Mouse (Mus musculus) embryo, embryonic 11.5 days (tissue): ENCODE data around the gene Taar7f.
"Not testable (repeated sequence)": the region's sequence is repeated elsewhere in the genome, so short reads cannot be mapped to it uniquely, and the experiment has no call there.

Source experiments
- DNase-seq: peaks from one replicate; pipeline ENCODE4 v3.0.0-alpha.2; 2012; ENCODE audit warnings: low read depth, low spot score

Gene Taar7f

GRCm38 (mm10) chr10:24049210-24049609 lies at the start of gene Taar7f:
TSS of gene Taar7f (plus strand) at chr10:24049510.
- DNase-seq: no peak

DNA sequence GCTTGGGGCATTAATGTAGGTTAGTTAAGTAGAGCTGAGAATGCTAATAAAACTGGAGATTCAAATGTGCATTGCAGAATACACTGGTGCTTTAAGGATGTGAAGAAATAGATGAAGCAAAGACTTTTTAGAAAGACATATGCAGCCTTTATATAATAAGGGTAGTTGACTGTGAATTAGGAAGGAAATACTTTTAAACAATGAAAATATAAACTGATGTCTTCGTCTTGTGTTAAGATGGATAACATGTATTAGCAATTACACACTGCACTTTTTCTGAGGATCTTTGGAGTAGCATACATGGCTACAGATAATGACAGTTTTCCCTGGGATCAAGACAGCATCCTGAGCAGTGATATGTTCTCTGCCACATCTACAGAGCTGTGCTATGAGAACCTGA lies 49.7 kb upstream of the Taar7f start, which contains the start of gene Taar7b:
Gene Taar7b (plus strand): TSS at position 301 of the 400 bp plus-strand sequence.
- no peak for DNase-seq

- no peak for DNase-seq
Measured at GRCm38 (mm10) chr10:24006442-24006841, 42.9 kb upstream of the Taar7f start.

- no peak for DNase-seq
Measured at GRCm38 (mm10) chr10:24007034-24007433, 42.3 kb upstream of the Taar7f start.

DNA sequence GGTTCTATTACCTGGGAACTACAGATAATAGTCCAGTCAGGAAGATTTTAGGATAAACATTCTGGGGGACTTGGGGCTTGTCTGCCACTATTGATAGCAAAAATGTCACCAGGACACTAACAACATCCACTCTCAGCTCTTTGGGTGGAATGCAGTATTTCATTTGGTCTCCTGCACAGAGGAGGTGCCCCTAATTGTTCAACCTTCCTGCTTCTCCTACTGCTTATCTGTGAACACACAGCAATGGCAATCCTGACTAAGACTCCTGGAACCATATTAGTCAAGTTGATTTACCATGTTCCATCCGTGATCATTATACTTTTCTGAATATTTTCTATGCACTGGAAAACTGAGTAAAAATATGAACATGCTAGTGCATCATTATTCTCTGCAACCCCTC lies 41.2 kb upstream of the Taar7f start:
- no peak for DNase-seq

- no peak for DNase-seq
Measured at GRCm38 (mm10) chr10:24026922-24027321, 22.4 kb upstream of the Taar7f start, which contains the start of gene Taar7d. TSS of gene Taar7d (plus strand) at chr10:24027222.

DNA sequence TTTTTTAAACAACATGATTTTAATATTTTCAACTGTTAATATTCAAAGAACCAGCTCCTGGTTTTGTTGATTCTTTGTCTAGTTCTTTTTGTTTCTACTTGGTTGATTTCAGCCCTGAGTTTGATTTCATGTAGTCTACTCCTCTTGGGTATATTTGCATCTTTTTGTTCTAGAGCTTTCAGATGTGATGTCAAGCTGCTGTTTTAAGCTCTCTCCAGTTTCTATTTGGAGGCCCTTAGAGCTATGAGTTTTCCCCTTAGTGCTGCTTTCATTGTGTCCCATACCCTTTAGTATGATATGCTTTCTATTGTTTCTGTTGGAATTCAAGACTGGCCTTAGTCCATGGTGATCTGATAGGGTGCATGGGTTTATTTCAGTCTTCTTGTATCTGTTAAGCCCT lies 18.0 kb upstream of the Taar7f start:
- no peak for DNase-seq

DNA sequence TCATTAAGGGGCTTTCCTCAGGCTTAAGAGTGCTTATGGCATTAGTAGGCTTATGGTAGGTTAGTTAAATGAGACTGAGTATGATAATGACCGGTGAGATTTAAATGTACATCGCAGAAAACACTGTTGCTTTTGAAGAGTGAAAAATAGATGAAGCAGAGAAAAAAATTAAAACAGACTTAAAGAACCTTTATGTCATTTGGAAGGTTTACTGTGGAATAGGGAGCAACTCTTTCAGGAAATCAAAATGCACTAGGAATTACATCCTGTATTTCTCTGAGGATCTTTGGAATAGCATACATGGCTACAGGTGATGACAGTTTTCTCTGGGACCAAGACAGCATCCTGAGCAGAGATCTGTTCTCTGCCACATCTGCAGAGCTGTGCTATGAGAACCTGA lies 12.0 kb upstream of the Taar7f start, which contains the start of gene Taar7e:
Gene Taar7e (plus strand): TSS at position 301 of the 400 bp plus-strand sequence.
- DNase-seq: no peak

GRCm38 (mm10) chr10:24040120-24040869 lies 9.0 kb upstream of the Taar7f start:
- DNase-seq: no peak

GRCm38 (mm10) chr10:24052039-24052438 lies 2.7 kb downstream of the Taar7f start:
- DNase-seq: no peak

DNA sequence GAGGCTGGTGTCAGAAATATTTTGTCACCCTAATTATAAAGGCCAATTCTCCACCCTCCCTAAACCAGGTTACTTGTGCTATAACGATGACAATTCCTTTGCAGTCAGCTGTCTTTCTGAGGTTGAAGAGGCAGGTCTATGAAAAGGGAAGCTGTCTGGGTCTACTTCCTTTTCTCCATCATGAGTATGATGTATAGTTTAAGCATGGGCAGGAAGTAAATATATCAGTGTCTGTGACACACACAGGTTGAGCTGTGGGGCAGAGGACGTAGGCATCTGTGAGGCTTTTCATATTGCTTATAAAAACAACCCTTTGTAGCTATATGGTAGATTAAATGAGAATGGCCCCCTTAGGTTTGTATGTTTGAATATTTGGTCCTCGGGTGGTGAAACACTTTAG lies 9.7 kb downstream of the Taar7f start:
- DNase-seq: no peak

- DNase-seq: not testable (repeated sequence)
Measured at GRCm38 (mm10) chr10:24074751-24075150, 25.4 kb downstream of the Taar7f start.

DNA sequence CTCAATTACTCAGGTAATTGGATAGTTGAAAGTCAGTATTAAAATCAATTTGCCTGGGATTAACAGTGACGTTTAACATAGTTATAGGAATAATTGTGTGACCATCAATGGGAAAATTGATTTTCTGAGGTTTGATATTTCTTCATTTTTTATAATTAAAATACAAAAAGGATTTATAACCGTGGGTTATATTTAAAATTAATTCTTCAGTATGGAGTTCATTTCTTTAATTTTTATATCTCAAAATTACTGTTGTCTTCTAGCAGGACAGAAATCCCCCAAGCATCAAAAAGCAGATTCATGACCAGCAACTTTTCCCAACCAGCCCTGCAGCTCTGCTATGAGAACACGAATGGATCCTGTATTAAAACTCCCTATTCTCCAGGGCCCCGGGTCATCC lies 26.9 kb downstream of the Taar7f start, which contains the start of gene Taar8a:
Gene Taar8a (plus strand): TSS at position 301 of the 400 bp plus-strand sequence.
- DNase-seq: not testable (repeated sequence)

DNA sequence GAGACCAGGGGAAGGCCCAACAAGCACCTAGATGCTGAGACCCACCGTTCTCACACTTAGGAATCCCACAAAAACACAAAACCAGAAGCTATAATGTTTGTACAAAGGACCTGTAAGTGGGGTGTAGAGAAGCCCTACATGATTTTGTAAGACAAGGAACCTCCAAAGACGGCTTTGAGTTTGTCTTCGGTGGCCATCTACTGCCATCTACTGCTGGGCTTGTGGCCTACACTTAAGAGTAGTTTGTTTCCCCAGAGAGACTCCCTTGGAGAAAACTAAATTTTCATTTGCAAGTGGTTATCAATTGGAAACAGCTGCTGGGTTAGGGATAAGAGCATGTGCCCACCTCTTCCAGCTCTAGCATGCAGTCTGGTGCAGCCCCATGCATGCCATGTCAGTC lies 30.9 kb downstream of the Taar7f start:
- peak; percentile 24 for DNase-seq

- DNase-seq: no peak
Measured at GRCm38 (mm10) chr10:24085936-24086335, 36.6 kb downstream of the Taar7f start.

- DNase-seq: no peak
Measured at GRCm38 (mm10) chr10:24086555-24086954, 37.2 kb downstream of the Taar7f start.

DNA sequence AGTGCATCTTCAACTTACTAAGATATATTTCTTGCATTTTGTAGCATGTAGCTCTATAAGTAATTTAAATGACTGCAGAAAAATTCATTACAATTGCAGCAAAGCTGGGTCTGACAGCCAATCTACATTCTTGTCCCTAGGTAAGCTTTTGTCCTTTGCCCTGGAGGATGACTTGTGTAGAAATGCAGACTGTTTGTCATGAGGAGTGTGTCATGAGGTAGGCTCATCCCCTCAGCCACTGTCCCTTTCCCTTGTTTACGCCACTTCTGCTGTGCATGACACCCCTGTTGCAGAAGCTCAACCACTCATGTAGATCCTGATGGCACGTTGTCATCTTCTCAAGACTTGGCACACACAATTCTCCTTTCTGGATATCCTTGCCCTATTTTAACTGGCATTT lies 37.9 kb downstream of the Taar7f start:
- DNase-seq: no peak

GRCm38 (mm10) chr10:24092194-24092593 lies 42.9 kb downstream of the Taar7f start, which contains the start of gene Taar8b:
TSS of gene Taar8b (minus strand) at chr10:24092294.
- no peak for DNase-seq

- DNase-seq: not testable (repeated sequence)
Measured at GRCm38 (mm10) chr10:24097010-24097409, 47.7 kb downstream of the Taar7f start.
